Mouse (Mus musculus) kidney, adult 10 weeks (tissue): Measurements from ENCODE around the gene Rasgrp4. TPM values are rescaled to one million over a fixed set of nuclear protein-coding genes. Genes with fewer than 3 reads are reported as not detected.

ENCODE experiments used
- polyA plus RNA-seq: library from polyadenylated mRNA; stranded (reverse); fragments of 350-450 nt; fragmentation: Illumina TruSeq; extraction: RNeasy Lipid Tissue Mini Kit (QIAGEN cat#74804); gene quantifications from one replicate; pipeline ENCODE4 v1.2.3, GENCODE M21; 2014; ENCODE audit warnings: low read depth, low replicate concordance

Gene Rasgrp4
- polyA plus RNA-seq, result not detected

DNA sequence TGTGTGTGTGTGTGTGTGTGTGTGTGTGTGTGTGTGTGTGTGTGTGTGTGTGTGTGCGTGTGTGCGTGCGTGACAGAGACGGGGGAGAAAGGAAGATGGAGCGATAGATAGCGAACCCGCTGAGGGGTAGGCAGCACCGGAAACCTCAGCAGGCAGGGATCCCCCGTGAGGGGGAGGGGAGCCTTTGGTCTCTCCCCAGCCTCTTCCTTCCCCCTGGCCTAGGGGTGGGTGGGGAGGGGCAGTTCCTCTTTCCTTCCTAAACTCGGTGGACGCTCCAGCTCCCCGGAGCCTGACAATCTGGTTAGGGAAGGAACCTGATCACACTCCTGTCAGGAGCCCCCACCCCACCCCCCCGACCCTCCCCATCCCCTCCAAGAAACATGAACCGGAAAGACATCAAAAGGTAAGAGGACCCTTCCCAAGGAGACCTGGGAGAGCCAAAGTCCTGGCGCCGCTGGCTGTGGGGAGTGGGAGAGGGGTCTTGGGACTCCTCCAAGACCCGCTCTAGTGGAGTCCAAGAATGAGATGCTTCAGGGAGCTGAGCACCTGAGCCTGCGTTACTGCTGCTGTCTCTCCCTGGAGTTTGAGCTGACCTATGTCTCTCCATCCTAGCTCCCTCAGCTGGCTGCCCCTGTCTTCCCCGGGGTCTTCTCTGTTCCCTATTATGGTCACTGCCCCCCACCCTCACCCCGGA, at the start of gene Rasgrp4:
Rasgrp4 (plus strand) TSS at position 159 of the 694 bp plus-strand sequence.

DNA sequence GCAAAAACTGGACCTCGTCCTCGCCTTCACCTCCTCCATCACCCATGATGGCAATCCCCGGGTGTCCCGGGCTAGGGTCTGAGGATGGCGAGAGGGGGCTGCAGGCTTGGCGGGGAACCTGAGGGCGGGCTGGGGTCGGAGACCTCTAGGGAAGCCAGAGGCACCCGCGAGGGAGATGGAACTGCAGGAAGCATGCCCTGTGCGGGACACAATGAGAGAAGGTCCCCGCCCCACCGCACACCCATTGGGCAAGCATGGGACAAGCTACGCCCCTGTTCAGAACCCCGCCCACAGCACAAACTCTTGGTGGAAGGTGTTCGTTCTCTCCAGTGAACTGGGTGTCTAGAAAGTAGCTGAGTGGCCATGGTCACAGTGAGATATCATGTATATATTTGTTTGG, 9.7 kb upstream of the Rasgrp4 start, which contains the start of gene Ryr1:
Ryr1 (minus strand) TSS at position 210 of the 400 bp plus-strand sequence.

DNA sequence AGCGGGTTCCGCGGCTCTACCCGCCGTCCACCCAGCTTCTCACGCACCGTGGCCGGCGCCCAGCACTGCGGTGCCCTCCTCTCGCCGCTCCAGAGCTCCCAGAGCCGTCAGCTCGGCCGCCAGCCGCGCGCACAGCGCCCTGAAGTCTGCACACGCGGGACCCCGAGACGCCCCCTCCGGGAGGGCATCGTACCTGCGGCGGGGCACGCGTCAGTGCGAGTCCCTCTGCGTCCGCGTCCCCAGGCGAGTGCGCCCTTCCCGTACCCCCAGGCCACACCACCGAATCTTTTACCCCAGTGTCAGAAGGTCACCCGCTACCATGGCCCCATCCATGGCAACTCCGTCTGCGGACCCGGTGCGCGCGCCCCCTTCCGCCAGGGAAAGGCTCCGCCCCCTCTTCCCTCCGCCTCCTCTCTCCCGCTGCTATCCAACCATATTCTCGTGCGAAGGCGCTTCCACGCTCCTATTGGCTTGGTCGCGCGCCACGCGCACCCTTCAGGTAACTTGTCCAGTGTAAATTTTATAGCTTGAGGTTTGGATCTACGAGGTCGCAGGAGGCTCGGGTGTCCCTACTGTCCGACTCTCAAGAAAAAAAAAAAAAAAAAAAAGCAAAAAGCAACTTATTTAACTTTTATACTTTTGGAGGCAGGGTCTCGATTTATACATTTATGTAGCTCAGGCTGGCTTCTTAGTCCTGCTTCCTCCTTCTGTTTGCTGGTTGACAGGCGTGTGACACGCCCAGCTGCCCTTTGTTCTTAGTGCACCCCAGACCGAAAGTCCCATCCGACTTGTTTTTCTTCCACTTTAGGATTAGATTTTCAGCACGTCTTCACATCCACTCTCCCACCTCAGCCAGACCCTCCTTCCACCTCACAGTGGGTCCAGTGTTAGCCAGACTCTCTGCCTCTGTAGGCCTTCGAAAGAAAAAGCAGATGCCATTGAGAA, 21.5 kb downstream of the Rasgrp4 start, which contains the start of gene Fam98c:
Fam98c (minus strand) TSS at position 397 of the 945 bp plus-strand sequence.

DNA sequence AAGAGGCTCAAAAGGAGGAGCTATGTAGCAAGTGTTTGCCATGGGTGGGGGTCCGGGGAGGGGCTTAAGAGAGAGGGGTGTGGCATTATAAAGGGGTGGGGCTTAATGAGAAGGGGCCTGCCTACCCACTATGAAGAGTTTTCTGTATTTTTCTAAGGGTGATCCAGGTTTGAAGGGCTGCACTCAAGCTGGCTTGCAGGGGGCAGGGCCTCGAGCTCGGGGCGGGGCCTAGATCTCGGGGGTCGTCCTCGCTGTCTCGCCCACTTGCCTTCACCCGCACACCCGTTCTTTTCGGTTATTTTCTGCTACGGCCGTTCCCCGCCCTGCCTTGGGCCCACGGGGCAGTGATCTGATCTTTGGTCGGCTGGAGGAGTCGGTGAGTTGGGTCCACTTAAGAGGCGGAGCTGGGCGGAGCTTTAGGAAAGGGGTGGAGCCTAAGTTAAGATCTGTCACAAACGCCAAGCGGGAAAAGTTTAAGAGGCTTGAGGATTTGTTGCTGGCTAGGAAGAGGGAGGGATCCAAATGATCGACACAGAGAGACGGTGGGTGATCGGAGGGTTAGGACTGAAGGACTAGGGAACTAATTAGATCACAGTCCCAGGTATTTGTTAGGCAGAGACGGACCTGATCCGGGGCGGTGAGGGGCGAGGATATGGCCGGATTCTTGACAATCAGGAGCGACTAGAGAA, 35.6 kb downstream of the Rasgrp4 start, which contains the start of the genes Ggn and Spred3:
Ggn (plus strand) TSS at position 145 of the 689 bp plus-strand sequence.
Spred3 (minus strand) TSS at position 346 of the 689 bp plus-strand sequence.

DNA sequence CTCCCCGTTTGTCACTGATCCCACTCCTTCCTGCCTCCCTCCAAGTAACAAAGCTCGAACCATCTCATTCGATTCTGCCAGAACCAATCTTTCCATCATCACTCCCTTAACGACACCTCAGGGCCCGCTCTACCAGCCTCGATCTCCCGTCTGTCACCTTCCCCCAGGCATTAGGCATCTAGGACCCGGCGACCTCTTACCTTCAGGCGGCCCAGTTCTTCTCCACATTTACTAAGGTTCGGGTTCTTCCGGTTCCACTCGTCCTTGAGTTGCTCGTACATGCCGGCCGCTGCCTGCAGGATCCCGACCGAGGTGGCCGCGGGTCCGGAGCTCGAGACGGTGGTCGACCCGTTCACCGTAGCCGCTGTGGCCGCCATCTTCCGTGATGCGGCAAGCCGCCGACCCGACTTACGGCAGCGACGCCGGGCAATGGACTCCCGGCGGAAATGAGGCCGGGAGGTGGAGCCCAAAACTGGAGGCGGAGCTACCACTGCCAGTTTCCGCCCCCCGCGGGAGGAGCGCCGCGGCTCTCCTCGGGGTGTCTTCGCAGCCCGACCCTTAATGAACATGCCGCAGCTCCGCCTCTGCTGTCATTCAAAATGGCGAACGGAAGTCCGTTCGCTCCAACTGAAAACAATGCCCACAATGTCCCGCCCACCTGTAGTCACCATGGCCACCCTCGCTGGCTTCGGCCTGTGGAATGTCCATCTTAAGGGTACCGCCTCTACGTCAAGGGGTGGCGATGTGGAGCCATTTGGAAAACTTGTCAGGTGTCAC, 45.6 kb downstream of the Rasgrp4 start, which contains the start of gene Psmd8:
Psmd8 (minus strand) TSS at position 625 of the 777 bp plus-strand sequence.

Other genes with a start within 250 kb of the Rasgrp4 start
- 31.0 TPM for gene Actn4, start 172.5 kb upstream of the Rasgrp4 start, polyA plus RNA-seq
- 3.8 TPM for gene Eif3k, start 153.0 kb upstream of the Rasgrp4 start, polyA plus RNA-seq
- gene Map4k1, start 152.8 kb upstream of the Rasgrp4 start, polyA plus RNA-seq, result not detected
- not detected for gene Ryr1, start 9.7 kb upstream of the Rasgrp4 start, polyA plus RNA-seq
- gene Fam98c, start 21.4 kb downstream of the Rasgrp4 start, polyA plus RNA-seq, result 2.0 TPM
- gene Ggn, start 35.4 kb downstream of the Rasgrp4 start, polyA plus RNA-seq, result not detected
- gene Spred3, start 35.6 kb downstream of the Rasgrp4 start, polyA plus RNA-seq, result 1.3 TPM
- gene Psmd8, start 45.9 kb downstream of the Rasgrp4 start, polyA plus RNA-seq, result 69.3 TPM
- gene Catsperg1, start 79.2 kb downstream of the Rasgrp4 start, polyA plus RNA-seq, result not detected
- gene Kcnk6, start 97.7 kb downstream of the Rasgrp4 start, polyA plus RNA-seq, result 1.1 TPM
- not detected for gene Yif1b, start 103.5 kb downstream of the Rasgrp4 start, polyA plus RNA-seq
- 3.1 TPM for gene 2200002D01Rik, start 113.6 kb downstream of the Rasgrp4 start, polyA plus RNA-seq
- gene Spint2, start 147.1 kb downstream of the Rasgrp4 start, polyA plus RNA-seq, result 18.5 TPM
- not detected for gene Ppp1r14a, start 154.5 kb downstream of the Rasgrp4 start, polyA plus RNA-seq
- gene Dpf1, start 169.1 kb downstream of the Rasgrp4 start, polyA plus RNA-seq, result not detected